Mouse (Mus musculus) megakaryocyte, embryonic 14.5 days (primary cell): ENCODE measurements around the gene Mrps21.

ENCODE experiments used
- FLI1 ChIP-seq: IDR thresholded peaks from 2 replicates; pipeline ENCODE4 v1.6.1; 2012; ENCODE audit warnings: low read length, inconsistent platforms, mixed read lengths
- GATA1 ChIP-seq: IDR thresholded peaks from 3 replicates; pipeline ENCODE4 v1.6.1; 2012; ENCODE audit warnings: mixed read lengths, low read length, inconsistent platforms, borderline replicate concordance

DNA sequence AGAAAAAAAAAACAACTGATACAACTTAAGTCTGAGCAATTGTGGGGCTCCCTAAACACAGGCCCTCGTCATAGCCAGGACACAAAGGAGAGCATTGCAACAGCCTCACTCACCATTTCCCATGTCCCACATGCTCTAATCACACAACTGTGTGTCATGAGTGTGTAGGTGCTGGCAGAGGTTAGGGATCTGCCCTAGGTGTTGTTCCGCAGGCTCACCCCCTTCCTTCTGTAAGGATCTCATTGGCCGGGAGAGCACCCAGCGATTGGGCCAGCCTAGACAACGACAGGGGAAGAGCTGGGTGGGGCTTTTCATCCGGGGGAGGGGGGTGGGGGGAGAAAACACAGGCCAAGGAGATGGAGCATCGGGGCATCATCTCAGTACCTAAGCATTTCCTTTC, 7.7 kb downstream of the Mrps21 start:
- TF ChIP-seq GATA1: no peak
- no peak for TF ChIP-seq FLI1
